Mouse (Mus musculus) thymus, postnatal 25 days (tissue): ENCODE results near the gene P4hb.

Experiments
- DNase-seq: peaks from one replicate; pipeline ENCODE4 v3.0.0; 2022

P4hb gene

GRCm38 (mm10) chr11:120572752-120573584 lies at the start of gene P4hb:
Gene P4hb (minus strand): TSS chr11:120573253.
- DNase-seq, result peak; percentile 99

GRCm38 (mm10) chr11:120622805-120623204 lies 49.8 kb upstream of the P4hb start:
- no peak for DNase-seq

GRCm38 (mm10) chr11:120620195-120620594 lies 47.1 kb upstream of the P4hb start:
- no peak for DNase-seq

- DNase-seq, result no peak
These were observed 45.8 kb upstream of the P4hb start for GRCm38 (mm10) chr11:120618619-120619535.

- peak; percentile 95 for DNase-seq
These were observed 44.6 kb upstream of the P4hb start, which contains the start of gene Pcyt2 for GRCm38 (mm10) chr11:120617519-120618112. Gene Pcyt2 (minus strand): TSS chr11:120617936.

GRCm38 (mm10) chr11:120616617-120617294 lies 43.7 kb upstream of the P4hb start:
- DNase-seq, result no peak

- no peak for DNase-seq
These were observed 42.7 kb upstream of the P4hb start for GRCm38 (mm10) chr11:120615606-120616203.

GRCm38 (mm10) chr11:120615167-120615566 lies 42.1 kb upstream of the P4hb start:
- no peak for DNase-seq

- DNase-seq, result no peak
These were observed 40.9 kb upstream of the P4hb start for GRCm38 (mm10) chr11:120613976-120614375.

- no peak for DNase-seq
These were observed 40.5 kb upstream of the P4hb start for GRCm38 (mm10) chr11:120613481-120613972.

GRCm38 (mm10) chr11:120612763-120613162 lies 39.7 kb upstream of the P4hb start:
- DNase-seq, result peak; percentile 79

GRCm38 (mm10) chr11:120610477-120611046 lies 37.5 kb upstream of the P4hb start:
- no peak for DNase-seq

- no peak for DNase-seq
These were observed 36.2 kb upstream of the P4hb start for GRCm38 (mm10) chr11:120609250-120609649.

- DNase-seq, result no peak
These were observed 35.4 kb upstream of the P4hb start, which contains the start of gene Npb for GRCm38 (mm10) chr11:120608241-120609034. Gene Npb (plus strand): TSS chr11:120608477.

GRCm38 (mm10) chr11:120606764-120607163 lies 33.7 kb upstream of the P4hb start:
- no peak for DNase-seq

- DNase-seq, result no peak
These were observed 32.6 kb upstream of the P4hb start for GRCm38 (mm10) chr11:120605667-120606066.

GRCm38 (mm10) chr11:120603545-120603944 lies 30.5 kb upstream of the P4hb start:
- DNase-seq, result no peak

- no peak for DNase-seq
These were observed 27.7 kb upstream of the P4hb start for GRCm38 (mm10) chr11:120600716-120601115.

- no peak for DNase-seq
These were observed 26.0 kb upstream of the P4hb start for GRCm38 (mm10) chr11:120598990-120599549.

- DNase-seq, result peak; percentile 96
These were observed 25.4 kb upstream of the P4hb start, which contains the start of the genes Alyref and Anapc11 for GRCm38 (mm10) chr11:120598283-120598989. Gene Alyref (minus strand): TSS chr11:120598365. Gene Anapc11 (plus strand): TSS chr11:120598421.
